Mouse (Mus musculus): ENCODE results near the gene Cops3.

GRCm38 (mm10) chr11:59860467-59860866, 20.8 kb upstream of the Cops3 start:
- no peak for TF ChIP-seq EP300 (IDR thresholded peaks at IDR 0.05; ENCODE audit: low read depth)
- TF ChIP-seq CTCF (IDR thresholded peaks at IDR 0.05; ENCODE audit: low read depth) = no peak
